Mouse (Mus musculus): ENCODE measurements around the gene Ccdc38.

- no peak for TF ChIP-seq CTCF (IDR thresholded peaks at IDR 0.05; ENCODE audit: extremely low read depth, insufficient read depth, insufficient read length, insufficient replicate concordance)
- TF ChIP-seq POLR2A (IDR thresholded peaks at IDR 0.05; ENCODE audit: low read depth, low read length), result no peak
Observed at GRCm38 (mm10) chr10:93538287-93538686, 2.1 kb upstream of the Ccdc38 start.
